Mouse (Mus musculus): ENCODE results near the gene Ano10.

The Ano10 gene

DNA sequence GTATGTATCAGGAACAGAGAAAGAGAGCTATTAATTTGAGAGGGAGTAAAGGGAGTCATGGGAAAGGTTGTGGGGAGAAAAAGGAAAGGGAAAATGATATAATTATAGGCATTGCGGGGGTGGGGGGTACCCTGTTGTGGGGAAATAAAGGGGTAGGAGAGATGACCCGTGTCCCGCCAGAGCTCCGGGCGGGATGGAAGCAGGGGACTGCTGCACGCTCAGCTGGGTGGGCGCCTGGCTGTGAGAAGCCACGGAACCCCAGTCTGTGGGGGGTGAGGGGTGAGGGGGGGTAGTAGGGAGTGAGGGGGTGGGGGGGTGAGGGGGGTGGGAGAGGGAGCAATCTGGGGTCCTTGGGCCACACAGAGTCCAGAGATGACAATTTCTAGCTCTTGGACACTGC is 167.4 kb downstream of the Ano10 start:
- DNase-seq (ENCODE audit: low read depth, low spot score) = no peak
